9 mouse cellular contexts compared by ENCODE assay signal in the genomic region with DNA sequence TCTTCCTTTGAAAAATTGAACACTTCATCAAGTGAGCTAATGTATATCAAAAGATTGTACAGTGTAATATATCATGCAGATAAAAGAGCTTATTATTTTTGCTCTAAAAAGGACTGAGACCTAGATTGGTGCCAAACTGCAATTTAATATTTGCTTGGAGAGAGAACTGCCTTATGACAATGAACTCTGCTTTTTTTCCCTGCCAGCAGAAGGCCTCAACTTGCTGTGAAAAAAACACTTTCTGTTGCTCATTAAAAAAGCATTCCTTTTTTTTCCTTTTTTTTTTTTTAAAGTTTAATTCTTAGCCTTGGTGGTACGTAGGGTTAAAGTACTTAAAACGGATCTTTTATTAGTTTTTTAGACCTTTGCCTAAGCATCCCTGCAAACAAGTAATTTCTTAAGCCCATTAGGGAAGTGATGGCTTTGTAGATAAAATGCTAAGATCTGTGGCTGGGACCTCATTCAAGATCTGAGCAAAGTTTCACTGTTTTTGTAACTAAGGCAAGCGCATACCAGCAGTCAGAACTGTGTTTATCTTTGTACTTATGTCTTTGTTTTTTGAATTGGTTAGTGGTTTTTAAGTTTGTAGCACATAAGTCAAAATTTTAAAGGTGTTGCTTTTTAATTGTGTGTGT. TPM values are rescaled to one million over a fixed set of nuclear protein-coding genes. Genes with fewer than 3 reads are reported as not detected.
DNase-seq lines count a peak whose midpoint lies in the region; ATAC-seq lines count a peak whose summit lies in the region.
"Had no signal": no experiment of that assay in that cellular context is flagged by ENCODE, and none has a peak within 500 bp of the region (broad histone marks: within the 10 kb centered on the region; RNA-seq: fewer than 3 reads in every experiment).

No protein-coding gene starts in this region.

- H3K27me3 ChIP-seq in erythroblast, embryonic 14.5 days (ENCODE audit: control insufficient read depth), result no peaks in the 10 kb centered on the region
- no peaks in the 10 kb centered on the region for H3K27me3 ChIP-seq in neural tube, embryonic 11.5 days (ENCODE audit: control insufficient read depth, insufficient read depth, low read length)
- H3K27me3 ChIP-seq in liver, embryonic 12.5 days (replicated peaks), result 0 out of 2 replicates have a peak, but pooled peaks cover 3% of the 10 kb centered on the region

- peak overlapping the region; percentile 92 for H3K4me3 ChIP-seq in erythroblast, embryonic 14.5 days (replicated peaks)
- H3K4me3 ChIP-seq in neural tube, embryonic 11.5 days (ENCODE audit: low read depth, low read length), result peak overlapping the region; percentile 99
- H3K4me3 ChIP-seq in liver, embryonic 12.5 days, result peak overlapping the region; percentile 98

- H3K9me3 ChIP-seq in erythroblast, embryonic 14.5 days (ENCODE audit: control insufficient read depth, low read length), result no peaks in the 10 kb centered on the region
- no peaks in the 10 kb centered on the region for H3K9me3 ChIP-seq in neural tube, embryonic 11.5 days (ENCODE audit: control insufficient read depth, low read length)
- H3K9me3 ChIP-seq in liver, embryonic 12.5 days (replicated peaks), result no peaks in the 10 kb centered on the region

- peaks cover 54% of the 10 kb centered on the region for H3K4me1 ChIP-seq in erythroblast, embryonic 14.5 days (ENCODE audit: control insufficient read depth)
- peaks cover 7% of the 10 kb centered on the region for H3K4me1 ChIP-seq in neural tube, embryonic 11.5 days (ENCODE audit: control insufficient read depth, insufficient read depth, low read length)
- peaks cover 62% of the 10 kb centered on the region for H3K4me1 ChIP-seq in liver, embryonic 12.5 days

- H3K9ac ChIP-seq in neural tube, embryonic 11.5 days (ENCODE audit: low read length), result peak overlapping the region; percentile 99; the same call in 1 of the 2 replicates
- H3K9ac ChIP-seq in liver, embryonic 12.5 days, result peak overlapping the region; percentile 98

- 68% methylated on average over 3 of the region's 3 CpGs for WGBS in neural tube, embryonic 11.5 days
- WGBS in liver, embryonic 12.5 days (ENCODE audit: insufficient replicate concordance), result 40% methylated on average over 3 of the region's 3 CpGs

- DNase-seq in neural tube, embryonic 11.5 days (ENCODE audit: low spot score), result no peak
- no peak for DNase-seq in neural tube, embryonic 10.5 days (ENCODE audit: extremely low spot score, low spot score)
- no peak for DNase-seq in layer of hippocampus, adult 11-12 months (ENCODE audit: low spot score)
- DNase-seq: cerebellum, adult 11 months had no signal

- ATAC-seq in erythroblast, adult 5-6 weeks (replicated peaks; ENCODE audit: low FRiP score, poor library complexity, severe bottlenecking), result no peak
- ATAC-seq in neural tube, embryonic 11.5 days (ENCODE audit: insufficient read depth, low FRiP score, low TSS enrichment), result no peak
- ATAC-seq in liver, embryonic 12.5 days, result no peak
- ATAC-seq in granulocyte monocyte progenitor cell, adult 5-6 weeks (replicated peaks; ENCODE audit: poor library complexity, severe bottlenecking), result no peak
- no peak for ATAC-seq in cerebellum, adult (ENCODE audit: insufficient number of reproducible peaks, low FRiP score, low TSS enrichment)

- no peak overlapping the region for H3K27ac ChIP-seq in neural tube, embryonic 11.5 days (ENCODE audit: low read depth, low read length)
- H3K27ac ChIP-seq in liver, embryonic 12.5 days, result peak overlapping the region; percentile 89; the same call in 1 of the 2 replicates

- no peaks in the 10 kb centered on the region for H3K36me3 ChIP-seq in erythroblast, embryonic 14.5 days (ENCODE audit: control insufficient read depth)
- H3K36me3 ChIP-seq in neural tube, embryonic 11.5 days (ENCODE audit: control insufficient read depth, insufficient read depth, low read length), result no peaks in the 10 kb centered on the region
- H3K36me3 ChIP-seq in liver, embryonic 12.5 days, result no peaks in the 10 kb centered on the region

- peak overlapping the region; percentile 70 for H3K4me2 ChIP-seq in neural tube, embryonic 11.5 days (ENCODE audit: low read depth)
- peak overlapping the region; percentile 87 for H3K4me2 ChIP-seq in liver, embryonic 12.5 days

RNA-seq across cellular contexts. Expression of a gene that starts 1.7 kb away (rescaled TPM):
- 4.9 and 8.4 TPM in 2 replicates for polyA plus RNA-seq in erythroblast, embryonic 14.5 days (2012)
- 7.3 and 9.8 TPM in 2 replicates for total RNA-seq in erythroblast, adult 5-6 weeks (2015; ENCODE audit: low replicate concordance)
- total RNA-seq in erythroblast, adult 5-6 weeks (2017; ENCODE audit: low replicate concordance), result 3.2 and 4.7 TPM in 2 replicates
- polyA plus RNA-seq in neural tube, embryonic 11.5 days (2014; fragmentation: Nextera tagmentation; extraction: Ambion mirVana), result 59.4 and 60.1 TPM in 2 replicates
- polyA plus RNA-seq in liver, embryonic 12.5 days (2016; fragmentation: Nextera tagmentation; extraction: Ambion mirVana), result 20.0 and 21.4 TPM in 2 replicates
- 58.8 and 61.4 TPM in 2 replicates for total RNA-seq in granulocyte monocyte progenitor cell, adult 5-6 weeks (2014; fragmentation: Nextera tagmentation)
- total RNA-seq in granulocyte monocyte progenitor cell, adult 5-6 weeks (2017), result 7.8 and 10.1 TPM in 2 replicates
